Mouse (Mus musculus): ENCODE measurements around the gene Isx.

Isx gene

GRCm38 (mm10) chr8:74899796-74900195 lies 26.8 kb downstream of the Isx start:
- DNase-seq (ENCODE audit: low read depth, low spot score) = no peak

- no peak for DNase-seq (ENCODE audit: low read depth, low spot score)
Observed at GRCm38 (mm10) chr8:74901765-74902164, 28.8 kb downstream of the Isx start.

- DNase-seq (ENCODE audit: low read depth, low spot score) = peak; percentile 11
Observed at GRCm38 (mm10) chr8:74903054-74903842, 30.3 kb downstream of the Isx start.

- DNase-seq (ENCODE audit: low read depth, low spot score) = peak; percentile 20
Observed at GRCm38 (mm10) chr8:74906333-74906732, 33.4 kb downstream of the Isx start.

GRCm38 (mm10) chr8:74910708-74911107 lies 37.7 kb downstream of the Isx start:
- DNase-seq (ENCODE audit: low read depth, low spot score) = no peak

- no peak for DNase-seq (ENCODE audit: low read depth, low spot score)
Observed at GRCm38 (mm10) chr8:74920691-74921421, 47.9 kb downstream of the Isx start.

- peak; percentile 56 for DNase-seq (ENCODE audit: low read depth, low spot score)
Observed at GRCm38 (mm10) chr8:74921882-74922518, 49.0 kb downstream of the Isx start.

GRCm38 (mm10) chr8:74927940-74928339 lies 55.0 kb downstream of the Isx start:
- no peak for DNase-seq (ENCODE audit: low read depth, low spot score)

GRCm38 (mm10) chr8:74930731-74931130 lies 57.8 kb downstream of the Isx start:
- peak; percentile 91 for DNase-seq (ENCODE audit: low read depth, low spot score)

- peak; percentile 87 for DNase-seq (ENCODE audit: low read depth, low spot score)
Observed at GRCm38 (mm10) chr8:74935308-74935707, 62.3 kb downstream of the Isx start.

- no peak for DNase-seq (ENCODE audit: low read depth, low spot score)
Observed at GRCm38 (mm10) chr8:74936656-74937055, 63.7 kb downstream of the Isx start.

- DNase-seq (ENCODE audit: low read depth, low spot score) = no peak
Observed at GRCm38 (mm10) chr8:74942056-74942455, 69.1 kb downstream of the Isx start.

All from R1 (cell line).